Mouse (Mus musculus): Measurements from ENCODE around the gene Spire2.

GRCm38 (mm10) chr8:123374239-123374578, 41.7 kb downstream of the Spire2 start:
- TF ChIP-seq TAL1 (IDR thresholded peaks at IDR 0.05; ENCODE audit: low read length), result no peak
- no peak for TF ChIP-seq GATA1 (IDR thresholded peaks at IDR 0.05; ENCODE audit: low read length)

Measured in erythroblast, embryonic 14.5 days (primary cell).